Mouse (Mus musculus): ENCODE measurements around the gene Iqsec1. TPM values are rescaled to one million over a fixed set of nuclear protein-coding genes. Genes with fewer than 3 reads are reported as not detected.

Gene Iqsec1
- polyA plus RNA-seq, 1 experiment from 2014 or later = 6.6 TPM

- no peak for DNase-seq (ENCODE audit: low spot score)
- H3K36me3 ChIP-seq (replicated peaks) = no peaks in the 10 kb centered on the region
- no peak overlapping the region for H3K4me3 ChIP-seq
- H3K9me3 ChIP-seq = no peaks in the 10 kb centered on the region
- no peak overlapping the region for H3K27ac ChIP-seq (replicated peaks)
- H3K4me1 ChIP-seq = peaks cover 7% of the 10 kb centered on the region; the same call in 1 of the 2 replicates
- H3K27me3 ChIP-seq (replicated peaks; ENCODE audit: low read depth, poor library complexity, severe bottlenecking) = no peaks in the 10 kb centered on the region
These were observed 234.8 kb downstream of the Iqsec1 start for GRCm38 (mm10) chr6:90753656-90754055.

- DNase-seq (ENCODE audit: low spot score) = no peak
- H3K27ac ChIP-seq (replicated peaks) = no peak overlapping the region
- no peak overlapping the region for H3K4me3 ChIP-seq
- WGBS = 78% methylated on average over 3 of the region's 3 CpGs
- no peaks in the 10 kb centered on the region for H3K27me3 ChIP-seq (replicated peaks; ENCODE audit: low read depth, poor library complexity, severe bottlenecking)
- H3K9me3 ChIP-seq = no peaks in the 10 kb centered on the region
- H3K36me3 ChIP-seq (replicated peaks) = no peaks in the 10 kb centered on the region
- H3K4me1 ChIP-seq = 0 out of 2 replicates have a peak, but pooled peaks cover 1% of the 10 kb centered on the region
These were observed 236.9 kb downstream of the Iqsec1 start for GRCm38 (mm10) chr6:90751624-90752023.

GRCm38 (mm10) chr6:90750091-90750490, 238.4 kb downstream of the Iqsec1 start:
- Histone ChIP-seq H3K27ac (replicated peaks) (no peak overlapping the region), H3K4me1 (0 out of 2 replicates have a peak, but pooled peaks cover 3% of the 10 kb centered on the region), H3K27me3 (replicated peaks; ENCODE audit: low read depth, poor library complexity, severe bottlenecking) (no peaks in the 10 kb centered on the region), H3K4me3 (no peak overlapping the region), H3K9me3 (no peaks in the 10 kb centered on the region), H3K36me3 (replicated peaks) (no peaks in the 10 kb centered on the region)
- 64% methylated on average over 2 of the region's 2 CpGs for WGBS
- no peak for DNase-seq (ENCODE audit: low spot score)

GRCm38 (mm10) chr6:90749414-90749937, 239.0 kb downstream of the Iqsec1 start:
- 90% methylated on average over 4 of the region's 4 CpGs for WGBS
- no peaks in the 10 kb centered on the region for H3K27me3 ChIP-seq (replicated peaks; ENCODE audit: low read depth, poor library complexity, severe bottlenecking)
- H3K4me3 ChIP-seq = no peak overlapping the region
- H3K27ac ChIP-seq (replicated peaks) = no peak overlapping the region
- 0 out of 2 replicates have a peak, but pooled peaks cover 3% of the 10 kb centered on the region for H3K4me1 ChIP-seq
- DNase-seq (ENCODE audit: low spot score) = no peak
- no peaks in the 10 kb centered on the region for H3K36me3 ChIP-seq (replicated peaks)
- no peaks in the 10 kb centered on the region for H3K9me3 ChIP-seq

GRCm38 (mm10) chr6:90748976-90749375, 239.5 kb downstream of the Iqsec1 start:
- H3K27me3 ChIP-seq (replicated peaks; ENCODE audit: low read depth, poor library complexity, severe bottlenecking) = no peaks in the 10 kb centered on the region
- no peak for DNase-seq (ENCODE audit: low spot score)

GRCm38 (mm10) chr6:90746331-90746864, 242.1 kb downstream of the Iqsec1 start:
- no peak overlapping the region for H3K27ac ChIP-seq (replicated peaks)
- H3K4me3 ChIP-seq = no peak overlapping the region
- no peaks in the 10 kb centered on the region for H3K9me3 ChIP-seq
- no peaks in the 10 kb centered on the region for H3K36me3 ChIP-seq (replicated peaks)
- 0 out of 2 replicates have a peak, but pooled peaks cover 3% of the 10 kb centered on the region for H3K4me1 ChIP-seq
- DNase-seq (ENCODE audit: low spot score) = no peak
- H3K27me3 ChIP-seq (replicated peaks; ENCODE audit: low read depth, poor library complexity, severe bottlenecking) = no peaks in the 10 kb centered on the region
- WGBS = 74% methylated on average over 3 of the region's 3 CpGs

More at GRCm38 (mm10) chr6:90748976-90749375, 239.5 kb downstream of the Iqsec1 start:
- Histone ChIP-seq H3K4me1 (0 out of 2 replicates have a peak, but pooled peaks cover 3% of the 10 kb centered on the region), H3K9me3 (no peaks in the 10 kb centered on the region), H3K4me3 (no peak overlapping the region), H3K27ac (replicated peaks) (no peak overlapping the region), H3K36me3 (replicated peaks) (no peaks in the 10 kb centered on the region)

GRCm38 (mm10) chr6:90745401-90746198, 242.9 kb downstream of the Iqsec1 start:
- 79% methylated on average over 3 of the region's 3 CpGs for WGBS
- Histone ChIP-seq H3K4me3 (no peak overlapping the region), H3K27me3 (replicated peaks; ENCODE audit: low read depth, poor library complexity, severe bottlenecking) (no peaks in the 10 kb centered on the region), H3K36me3 (replicated peaks) (no peaks in the 10 kb centered on the region), H3K4me1 (peaks cover 5% of the 10 kb centered on the region), H3K9me3 (no peaks in the 10 kb centered on the region), H3K27ac (replicated peaks) (no peak overlapping the region)
- DNase-seq (ENCODE audit: low spot score) = no peak

GRCm38 (mm10) chr6:90742453-90742852, 246.0 kb downstream of the Iqsec1 start:
- Histone ChIP-seq H3K4me1 (peaks cover 10% of the 10 kb centered on the region), H3K4me3 (no peak overlapping the region), H3K9me3 (no peaks in the 10 kb centered on the region), H3K36me3 (replicated peaks) (no peaks in the 10 kb centered on the region), H3K27ac (replicated peaks) (no peak overlapping the region), H3K27me3 (replicated peaks; ENCODE audit: low read depth, poor library complexity, severe bottlenecking) (no peaks in the 10 kb centered on the region)
- no peak for DNase-seq (ENCODE audit: low spot score)
- 71% methylated on average over 1 of the region's 1 CpGs for WGBS

- 84% methylated on average over 5 of the region's 5 CpGs for WGBS
- H3K27ac ChIP-seq (replicated peaks) = no peak overlapping the region
These were observed 246.8 kb downstream of the Iqsec1 start for GRCm38 (mm10) chr6:90741717-90742116.

GRCm38 (mm10) chr6:90741056-90741420, 247.4 kb downstream of the Iqsec1 start:
- WGBS = 85% methylated on average over 4 of the region's 4 CpGs
- no peak for DNase-seq (ENCODE audit: low spot score)
- no peaks in the 10 kb centered on the region for H3K36me3 ChIP-seq (replicated peaks)
- no peaks in the 10 kb centered on the region for H3K9me3 ChIP-seq
- no peak overlapping the region for H3K27ac ChIP-seq (replicated peaks)
- H3K4me1 ChIP-seq = peaks cover 21% of the 10 kb centered on the region
- H3K27me3 ChIP-seq (replicated peaks; ENCODE audit: low read depth, poor library complexity, severe bottlenecking) = peaks cover 3% of the 10 kb centered on the region; the same call in 1 of the 2 replicates
- H3K4me3 ChIP-seq = no peak overlapping the region

More at GRCm38 (mm10) chr6:90741717-90742116, 246.8 kb downstream of the Iqsec1 start:
- Histone ChIP-seq H3K4me1 (peaks cover 17% of the 10 kb centered on the region), H3K9me3 (no peaks in the 10 kb centered on the region), H3K27me3 (replicated peaks; ENCODE audit: low read depth, poor library complexity, severe bottlenecking) (no peaks in the 10 kb centered on the region), H3K4me3 (no peak overlapping the region), H3K36me3 (replicated peaks) (no peaks in the 10 kb centered on the region)
- no peak for DNase-seq (ENCODE audit: low spot score)

- WGBS = 88% methylated on average over 4 of the region's 4 CpGs
- Histone ChIP-seq H3K27ac (replicated peaks) (no peak overlapping the region), H3K4me3 (no peak overlapping the region)
These were observed 248.0 kb downstream of the Iqsec1 start for GRCm38 (mm10) chr6:90740348-90741055.

GRCm38 (mm10) chr6:90737376-90737775, 251.1 kb downstream of the Iqsec1 start:
- Histone ChIP-seq H3K9me3 (no peaks in the 10 kb centered on the region), H3K4me1 (peaks cover 39% of the 10 kb centered on the region), H3K27ac (replicated peaks) (peak overlapping the region; percentile 87; the same call in 1 of the 2 replicates), H3K27me3 (replicated peaks; ENCODE audit: low read depth, poor library complexity, severe bottlenecking) (peaks cover 18% of the 10 kb centered on the region), H3K36me3 (replicated peaks) (no peaks in the 10 kb centered on the region), H3K4me3 (peak overlapping the region; percentile 73)
- 1% methylated on average over 12 of the region's 12 CpGs for WGBS
- peak; percentile 95 for DNase-seq (ENCODE audit: low spot score)

More at GRCm38 (mm10) chr6:90740348-90741055, 248.0 kb downstream of the Iqsec1 start:
- Histone ChIP-seq H3K27me3 (replicated peaks; ENCODE audit: low read depth, poor library complexity, severe bottlenecking) (peaks cover 8% of the 10 kb centered on the region), H3K4me1 (peaks cover 26% of the 10 kb centered on the region), H3K9me3 (no peaks in the 10 kb centered on the region), H3K36me3 (replicated peaks) (no peaks in the 10 kb centered on the region)
- DNase-seq (ENCODE audit: low spot score) = no peak
